Mouse (Mus musculus): ENCODE data around the gene Grhl3.

DNA sequence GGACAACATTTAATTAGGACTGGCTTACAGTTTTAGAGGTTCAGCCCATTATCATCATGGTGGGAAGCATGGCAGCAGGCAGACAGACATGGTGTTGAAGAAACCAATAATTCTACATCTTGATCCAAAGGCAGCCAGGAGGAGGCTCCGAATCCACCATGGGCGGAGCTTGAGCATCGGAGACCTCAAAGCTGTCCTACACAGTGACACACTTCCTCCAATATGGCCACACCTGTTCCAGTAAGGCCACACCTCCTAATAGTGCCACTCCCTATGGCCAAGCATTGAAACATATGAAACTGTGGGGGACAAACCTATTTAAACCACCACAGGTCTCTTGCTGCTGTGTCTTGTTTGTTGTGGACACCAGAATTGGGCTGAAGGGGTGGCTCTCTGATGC lies 38.4 kb downstream of the Grhl3 start:
- TF ChIP-seq CTCF (conservative IDR thresholded peaks at IDR 0.05; ENCODE audit: insufficient read depth, insufficient read length, low read depth, low read length) (no peak), POLR2A (IDR thresholded peaks at IDR 0.05; ENCODE audit: low read depth, low read length) (no peak)
